Mouse (Mus musculus): ENCODE measurements around the gene Ankub1. TPM values are rescaled to one million over a fixed set of nuclear protein-coding genes. Genes with fewer than 3 reads are reported as not detected.

The Ankub1 gene
- not detected for polyA plus RNA-seq (2017; shearing (Covaris generic))

GRCm38 (mm10) chr3:57692719-57693118 lies at the start of gene Ankub1:
Ankub1 (minus strand) TSS chr3:57692799.

GRCm38 (mm10) chr3:57735511-57736370 lies 43.1 kb upstream of the Ankub1 start, which contains the start of gene Rnf13:
Rnf13 (plus strand) TSS chr3:57736062.

GRCm38 (mm10) chr3:57651231-57651864 lies 41.3 kb downstream of the Ankub1 start, which contains the start of gene Commd2:
Commd2 (minus strand) TSS chr3:57651715.

Other genes starting within 250 kb of the Ankub1 start
- 0.10 TPM for gene Wwtr1, start 116.9 kb downstream of the Ankub1 start, polyA plus RNA-seq (2017; shearing (Covaris generic))
- 94.4 TPM for gene Commd2, start 41.1 kb downstream of the Ankub1 start, polyA plus RNA-seq (2017; shearing (Covaris generic))
- 73.0 TPM for gene Rnf13, start 43.3 kb upstream of the Ankub1 start, polyA plus RNA-seq (2017; shearing (Covaris generic))
- 9.4 TPM for gene Pfn2, start 155.3 kb upstream of the Ankub1 start, polyA plus RNA-seq (2017; shearing (Covaris generic))

Measured in CD4-positive, CD25-positive, alpha-beta regulatory T cell, adult 9 weeks (primary cell).